Mouse (Mus musculus) T-cell, adult 66 days (primary cell): ENCODE measurements around the gene Nek11. TPM values are rescaled to one million over a fixed set of nuclear protein-coding genes. Genes with fewer than 3 reads are reported as not detected.

Experiments
- total RNA-seq, 2 experiments: library from RNA; stranded (reverse); gene quantifications; 3 replicates in 1 of 2; 4 replicates in 1 of 2; pipeline ENCODE4 v1.2.4; 2023

Nek11 gene
- under 1 TPM; 0.23 to 0.30 TPM for total RNA-seq

GRCm38 (mm10) chr9:105395218-105395627 is at the start of gene Nek11, which contains the start of gene Aste1:
Gene Nek11, minus strand, starts transcription at chr9:105395524.
Gene Aste1, plus strand, starts transcription at chr9:105395392.

DNA sequence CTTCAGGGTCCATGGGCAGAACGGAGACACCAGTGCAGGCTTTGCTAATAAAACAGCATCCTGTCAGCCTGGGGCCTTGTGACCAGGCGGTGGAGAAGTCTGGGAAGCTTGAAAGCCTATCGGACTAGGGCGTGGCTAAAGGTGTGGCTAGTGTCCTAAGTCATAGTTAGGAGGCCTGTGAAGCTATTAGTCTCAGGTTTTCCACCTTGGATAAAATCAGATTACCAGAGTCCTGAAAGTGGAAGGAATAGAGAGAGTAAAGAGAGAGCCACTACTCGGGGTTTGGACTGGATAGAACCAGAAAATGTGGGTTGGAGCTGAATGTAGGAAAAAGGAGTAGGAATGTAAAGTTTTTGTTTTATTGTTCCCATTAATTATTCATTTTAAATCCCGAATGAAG is 250.3 kb downstream of the Nek11 start, which contains the start of gene 1700080E11Rik:
1700080E11Rik (minus strand) TSS at position 101 of the 400 bp plus-strand sequence.

DNA sequence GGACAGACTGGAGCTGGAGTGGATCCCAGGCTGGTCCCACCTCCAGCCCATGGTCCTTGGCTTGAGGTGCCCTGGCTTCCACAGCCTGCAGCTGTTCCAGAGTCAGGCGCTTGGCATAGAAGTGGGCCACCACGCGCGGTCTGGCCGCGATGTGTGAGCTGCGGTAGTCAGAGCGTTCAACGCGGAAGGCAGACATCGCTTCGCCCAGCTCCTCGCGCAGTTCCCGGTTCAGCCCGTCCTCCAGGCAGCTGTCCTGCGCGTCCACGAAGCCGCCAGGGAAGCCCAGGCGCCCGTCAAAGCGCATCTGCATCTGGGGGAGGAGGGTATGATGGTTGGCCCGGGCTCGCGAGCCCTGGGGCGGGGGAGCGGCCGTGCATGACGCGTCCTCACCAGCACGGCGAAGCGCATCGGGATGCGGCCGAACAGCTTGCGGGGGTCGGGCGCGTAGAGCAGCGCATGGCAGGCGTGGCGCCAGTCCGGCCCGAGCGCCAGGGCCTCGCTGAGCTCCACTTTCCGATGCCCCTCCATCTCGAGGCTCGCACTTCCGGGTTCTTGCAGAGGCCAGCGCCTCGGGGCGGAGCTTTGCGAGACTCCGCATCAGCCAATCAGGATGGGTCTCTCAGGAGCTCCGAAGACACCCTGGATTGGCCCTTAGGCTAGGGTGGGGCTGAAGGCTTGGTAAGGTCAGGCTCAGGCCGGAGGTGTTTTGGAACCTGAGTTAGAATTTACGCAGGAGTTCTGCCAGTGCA is 263.9 kb downstream of the Nek11 start, which contains the start of gene Nudt16:
Nudt16 (minus strand) TSS at position 572 of the 749 bp plus-strand sequence.

Other genes with a start within 250 kb of the Nek11 start
- 10 to 100 TPM; 27.8 to 40.2 TPM for gene Aste1, start 132 bp downstream of the Nek11 start, total RNA-seq
- 10 to 100 TPM; 62.1 to 65.5 TPM for gene Atp2c1, start 131.8 kb upstream of the Nek11 start, total RNA-seq
- gene Pik3r4, start 247.5 kb upstream of the Nek11 start, total RNA-seq, result 10 to 100 TPM; 36.0 to 51.9 TPM